7 mouse cellular contexts compared by ENCODE assay signal in the genomic region with DNA sequence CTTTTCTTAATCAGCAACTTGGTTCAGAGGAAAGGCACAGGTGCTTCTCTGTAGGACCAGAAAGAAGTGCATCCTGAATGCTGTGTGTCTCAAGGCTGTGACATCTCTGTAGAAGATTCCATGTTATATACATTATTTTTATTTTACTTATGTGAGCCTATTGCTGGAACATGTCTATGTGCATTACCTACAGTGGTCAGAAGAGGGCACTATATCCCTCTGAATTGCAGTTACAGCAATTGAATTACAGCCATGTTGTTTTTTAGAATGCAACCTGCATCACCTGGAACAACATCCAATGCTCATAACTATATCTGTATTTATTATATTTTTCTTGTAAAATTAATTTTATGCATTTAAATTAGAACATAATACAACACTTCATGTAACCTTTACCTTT. TPM values are rescaled to one million over a fixed set of nuclear protein-coding genes. Genes with fewer than 3 reads are reported as not detected.
DNase-seq lines count a peak whose midpoint lies in the region; ATAC-seq and TF ChIP-seq lines count a peak whose summit lies in the region.
"Not testable (repeated sequence)": the region's sequence is repeated elsewhere in the genome, so short reads cannot be mapped to it uniquely, and the experiment has no call there.

No protein-coding gene starts in this region.

- dilution Hi-C loops in CH12.LX (cut with MboI; ENCODE audit: extremely low pct_ligation_motif_present, extremely low pct_unique_long_range_greater_than_20kb, low sequenced_read_pairs), result not testable (repeated sequence)

- TF ChIP-seq EP300 in CH12.LX (IDR thresholded peaks at IDR 0.05; ENCODE audit: low read length); heart, postnatal 0 days (IDR thresholded peaks at IDR 0.05; ENCODE audit: low read depth): not testable (repeated sequence)

- H3K4me3 ChIP-seq in CH12.LX (replicated peaks in 1 of 3; ENCODE audit: low read depth in 2 of 3, low read length in 2 of 3, poor library complexity in 1 of 3); heart, postnatal 0 days (ENCODE audit: low read depth, low read length): not testable (repeated sequence)

- in situ Hi-C loops in CH12.LX (cut with MboI; ENCODE audit: low pct_ligation_motif_present, low pct_unique_long_range_greater_than_20kb, low sequenced_read_pairs), result not testable (repeated sequence)

- H3K4me1 ChIP-seq in CH12.LX (ENCODE audit: control insufficient read depth in 1 of 2, insufficient read depth in 2 of 2); heart, postnatal 0 days (ENCODE audit: control insufficient read depth, insufficient read depth): not testable (repeated sequence)

- not testable (repeated sequence) for H3K9me3 ChIP-seq in CH12.LX (replicated peaks; ENCODE audit: low read length); heart, postnatal 0 days (replicated peaks; ENCODE audit: control insufficient read depth, low read length)

- not testable (repeated sequence) for H3K4me2 ChIP-seq in CH12.LX (ENCODE audit: insufficient read depth, low read depth, poor library complexity, severe bottlenecking); heart, postnatal 0 days (ENCODE audit: low read depth, low read length)

- not testable (repeated sequence) for H3K79me2 ChIP-seq in CH12.LX (replicated peaks; ENCODE audit: control insufficient read depth, extremely low read depth, insufficient read depth, poor library complexity, severe bottlenecking)

- ATAC-seq in heart, postnatal 0 days (ENCODE audit: insufficient read depth, low read depth), result not testable (repeated sequence)

- DNase-seq in CH12.LX (ENCODE audit: extremely low read depth), result peak; percentile 65
- peak; percentile 52 for DNase-seq in adipocyte (ENCODE audit: low spot score)
- peak; percentile 21 for DNase-seq in embryo, embryonic 11 days
- not testable (repeated sequence) for DNase-seq in heart, postnatal 0 days (ENCODE audit: low spot score)
- peak; percentile 13 for DNase-seq in layer of hippocampus, adult 11-12 months (ENCODE audit: low spot score)
- peak; percentile 23 for DNase-seq in lung, postnatal 14 days
- DNase-seq in retina, embryonic 14.5 days (ENCODE audit: low spot score), result peak; percentile 54

- TF ChIP-seq CTCF in CH12.LX (conservative IDR thresholded peaks at IDR 0.05 in 1 of 2, IDR thresholded peaks at IDR 0.05 in 1 of 2; ENCODE audit: low read depth in 2 of 2, low read length in 2 of 2), result peak; percentile 33 to 62; a peak in 3 of 4 replicates
- TF ChIP-seq CTCF in heart, postnatal 0 days (IDR thresholded peaks at IDR 0.05; ENCODE audit: low read depth), result peak; percentile 38

- not testable (repeated sequence) for H3K36me3 ChIP-seq in CH12.LX (replicated peaks in 1 of 2; ENCODE audit: control insufficient read depth in 1 of 2, insufficient read depth in 1 of 2, low read length in 1 of 2); heart, postnatal 0 days (replicated peaks; ENCODE audit: control insufficient read depth, insufficient read depth, low read length)

- not testable (repeated sequence) for H3K27me3 ChIP-seq in CH12.LX (replicated peaks); heart, postnatal 0 days (ENCODE audit: control insufficient read depth, insufficient read depth, low read length)

- not testable (repeated sequence) for H3K27ac ChIP-seq in CH12.LX (ENCODE audit: insufficient read depth, low read depth); heart, postnatal 0 days (ENCODE audit: low read depth)

- TF ChIP-seq RAD21 in CH12.LX (IDR thresholded peaks at IDR 0.05; ENCODE audit: low read depth, low read length), result peak; percentile 61

- H3K9ac ChIP-seq in CH12.LX (ENCODE audit: insufficient read depth, low read depth); heart, postnatal 0 days (replicated peaks; ENCODE audit: low read depth, low read length): not testable (repeated sequence)

- not testable (repeated sequence) for TF ChIP-seq POLR2A in CH12.LX (IDR thresholded peaks at IDR 0.05; ENCODE audit: low read depth, low read length)

TF ChIP-seq in CH12.LX, 34 proteins besides CTCF, POLR2A, EP300 and RAD21:
- TF ChIP-seq SMC3 (IDR thresholded peaks at IDR 0.05; ENCODE audit: low read depth, low read length), result peak; percentile 33; the same call in 1 of the 2 replicates

RNA-seq across cellular contexts. Expression of a gene that starts 3.3 kb away (rescaled TPM):
- total RNA-seq in CH12.LX (2012; rRNA removed) (4.2 and 4.8 TPM in 2 replicates), CH12.LX (2014; rRNA removed) (8.3 and 11.2 TPM in 2 replicates)
- 5.6 and 6.6 TPM in 2 replicates for polyA plus RNA-seq in CH12.LX (2012; ENCODE audit: insufficient read length, low read depth)
- total RNA-seq in heart, postnatal 0 days (2014; rRNA removed; ENCODE audit: low replicate concordance), result 3.7 and 6.3 TPM in 2 replicates
- polyA plus RNA-seq in heart, postnatal 0 days (2015; fragmentation: Nextera tagmentation; extraction: Ambion mirVana), result 6.9 and 7.4 TPM in 2 replicates
